Mouse (Mus musculus) adrenal gland, postnatal 4 days (tissue): ENCODE data around the gene Sptbn1. TPM values are rescaled to one million over a fixed set of nuclear protein-coding genes. Genes with fewer than 3 reads are reported as not detected.

Experiments
- DNase-seq, 2 experiments: peaks; one replicate each; pipeline ENCODE4 v3.0.0; 2021 to 2022; ENCODE audit warnings: low spot score in 2 of 2, mixed read lengths in 2 of 2
- long read RNA-seq, 2 experiments: library from polyadenylated mRNA; stranded (forward); transcript quantifications; one replicate each; pipeline ENCODE4 v2.0.0; 2021
- total RNA-seq, 2 experiments: library from RNA; stranded (reverse); gene quantifications; 2 replicates each; pipeline ENCODE4 v1.2.3; 2021

Sptbn1 gene
- total RNA-seq = 100 to 1,000 TPM; 275 to 318 TPM
- long read RNA-seq, experiment 1, partial matches to known transcripts = 22 of 26 reads
- long read RNA-seq, experiment 1, other reads (novel, unspliced or antisense) = 2 of 26 reads
- long read RNA-seq, experiment 2, full-length matches to known transcripts = 11 of 87 reads
- long read RNA-seq, experiment 2, partial matches to known transcripts = 66 of 87 reads
- long read RNA-seq, experiment 2, other reads (novel, unspliced or antisense) = 10 of 87 reads

DNA sequence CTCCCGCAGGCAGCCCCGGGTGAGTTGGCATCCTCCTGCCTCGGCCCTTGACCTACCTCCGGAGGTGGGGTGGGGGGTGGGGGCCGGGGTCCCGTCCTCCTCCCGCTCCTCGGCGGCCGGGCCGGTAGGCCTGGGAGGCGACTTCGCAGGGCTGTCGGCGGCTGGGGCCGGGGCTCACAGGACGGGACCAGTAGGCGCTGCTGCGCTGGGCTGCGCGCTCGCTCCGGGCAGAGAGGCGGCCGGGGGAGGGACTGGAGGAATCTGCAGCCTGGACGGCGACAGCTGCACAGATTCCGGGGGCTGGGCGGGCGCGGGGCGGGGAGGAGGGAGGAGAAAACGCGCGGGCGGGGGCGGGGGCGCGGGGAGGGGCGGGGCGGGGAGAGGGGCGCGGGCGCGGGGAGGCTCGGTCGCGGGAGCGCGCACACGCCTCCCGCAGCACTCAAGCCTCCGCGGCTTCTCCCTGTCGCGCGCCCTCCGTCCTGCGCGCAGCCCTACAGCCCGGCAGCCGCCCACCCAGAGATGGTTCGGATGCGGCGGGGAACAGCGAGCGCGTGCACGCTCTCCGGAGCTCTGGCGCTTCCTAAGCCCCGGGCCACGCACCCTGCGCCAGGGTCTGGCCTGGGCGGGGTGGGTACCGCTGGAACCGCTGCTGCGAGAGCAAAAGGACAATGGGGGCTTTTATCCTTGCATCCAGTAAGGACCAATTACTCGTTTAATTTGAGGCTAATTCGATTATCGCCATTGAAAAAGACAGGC, at the start of gene Sptbn1:
Sptbn1 (minus strand) TSS at position 284 of the 756 bp plus-strand sequence.
- DNase-seq = peak; percentile 67 to 75

DNA sequence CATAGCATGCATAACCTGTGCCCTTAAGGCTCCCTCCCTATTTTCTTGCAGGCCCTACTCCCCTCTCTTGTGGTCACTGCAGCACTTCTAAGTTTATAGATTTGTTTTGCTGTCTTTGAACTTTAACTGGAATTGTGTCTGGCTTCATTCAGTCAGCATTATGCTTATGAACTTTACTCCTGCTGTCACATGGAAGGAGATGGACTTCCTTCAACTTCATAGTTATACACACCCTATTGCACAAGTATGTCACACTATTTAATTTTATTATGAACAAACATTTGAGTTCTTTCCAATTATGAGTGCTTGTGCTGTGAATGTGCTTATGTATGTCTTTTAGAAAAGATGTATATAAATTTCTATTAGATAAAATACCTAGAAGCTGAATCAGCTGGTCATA, 26.3 kb upstream of the Sptbn1 start:
- DNase-seq = no peak

- DNase-seq = no peak
Observed at GRCm38 (mm10) chr11:30292221-30293160, 24.5 kb upstream of the Sptbn1 start.

DNA sequence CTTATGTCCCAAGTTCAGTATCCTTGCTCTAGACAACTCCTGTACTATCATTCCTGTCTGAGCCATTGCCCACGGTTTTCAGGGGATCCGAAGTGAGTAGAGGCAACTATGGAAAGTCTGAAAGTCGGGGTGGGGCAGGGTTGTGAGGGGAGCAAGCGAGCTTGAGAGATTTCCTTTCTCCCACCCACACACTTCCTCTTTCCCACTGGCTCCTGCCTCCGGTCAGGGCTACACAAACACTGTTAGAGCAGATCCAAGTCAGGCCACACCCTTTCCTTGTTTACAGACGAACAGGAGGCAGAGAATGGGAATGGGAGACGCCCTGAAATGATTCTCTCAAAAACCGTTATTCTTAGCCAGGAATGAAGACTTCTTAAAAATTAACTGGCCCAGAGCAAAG, 23.2 kb upstream of the Sptbn1 start:
- DNase-seq = no peak

DNA sequence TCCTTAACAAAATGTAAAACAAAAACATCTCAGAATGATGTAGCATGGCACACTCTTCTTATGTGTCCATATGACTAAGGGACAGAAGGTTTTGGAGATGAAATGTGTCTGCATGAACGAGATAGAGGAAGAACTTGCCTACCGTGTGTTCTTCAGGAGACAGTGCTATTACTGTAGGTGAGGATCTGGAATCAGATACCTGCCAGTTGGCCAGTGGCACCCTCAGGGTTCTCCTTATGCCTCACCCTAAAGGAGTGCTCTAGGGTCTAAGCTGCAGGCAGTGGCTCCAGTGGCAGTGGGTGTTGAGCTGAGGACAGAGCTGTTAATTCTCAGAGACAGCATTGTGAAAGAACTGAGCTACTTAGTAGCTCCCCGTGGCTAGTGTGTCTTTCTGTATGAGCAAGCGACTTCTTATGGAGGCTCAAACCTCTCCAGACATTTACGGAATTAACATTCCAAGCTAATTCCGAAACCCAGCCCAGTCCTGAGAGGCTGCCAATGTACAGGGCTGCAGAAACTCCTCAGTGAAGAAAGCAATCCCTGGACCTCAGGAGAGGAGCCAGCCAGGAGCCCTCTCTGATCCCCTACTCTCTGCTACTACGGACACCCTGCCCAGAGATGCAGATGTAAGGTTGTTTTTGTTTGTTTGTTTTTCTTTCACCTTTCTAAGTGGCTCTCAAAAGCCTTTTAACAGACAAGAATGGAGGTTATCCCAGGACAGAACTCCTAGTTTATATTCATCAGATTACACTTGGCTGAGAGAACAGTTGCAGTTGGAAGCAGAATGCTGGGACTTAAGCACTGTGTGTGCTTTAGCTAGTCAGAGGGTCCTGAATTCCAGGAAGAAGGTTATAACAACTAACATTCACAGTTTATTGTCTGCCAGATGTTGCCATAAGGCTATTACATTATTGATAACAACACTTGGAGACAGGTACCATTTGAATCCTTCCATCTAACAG, 21.8 kb upstream of the Sptbn1 start:
- DNase-seq = no peak

- no peak for DNase-seq
Observed at GRCm38 (mm10) chr11:30288075-30288474, 20.1 kb upstream of the Sptbn1 start.

GRCm38 (mm10) chr11:30283710-30284109, 15.7 kb upstream of the Sptbn1 start:
- no peak for DNase-seq

- DNase-seq = no peak
Observed at GRCm38 (mm10) chr11:30281096-30281495, 13.1 kb upstream of the Sptbn1 start.

GRCm38 (mm10) chr11:30279278-30279677, 11.3 kb upstream of the Sptbn1 start:
- DNase-seq = no peak

GRCm38 (mm10) chr11:30275436-30276031, 7.6 kb upstream of the Sptbn1 start:
- no peak for DNase-seq

DNA sequence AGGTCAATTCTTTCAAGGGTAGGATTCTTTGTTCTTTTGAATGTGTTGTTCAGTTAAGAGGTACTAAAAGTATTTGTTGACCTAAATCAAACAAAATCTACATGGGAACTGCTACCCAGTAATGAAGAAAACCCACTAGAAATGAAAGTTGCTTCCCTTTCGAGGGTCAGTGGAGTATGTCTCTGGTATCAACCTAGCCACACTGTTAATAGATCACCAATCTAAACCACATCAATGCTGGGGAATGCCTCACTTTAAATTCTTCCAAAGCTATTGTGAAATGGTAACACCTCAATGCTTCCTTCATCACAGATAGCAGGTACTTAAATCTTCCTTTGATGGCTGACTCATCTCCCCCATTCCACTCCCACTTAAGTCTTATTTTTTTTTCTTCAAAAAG, 1.5 kb upstream of the Sptbn1 start:
- no peak for DNase-seq

DNA sequence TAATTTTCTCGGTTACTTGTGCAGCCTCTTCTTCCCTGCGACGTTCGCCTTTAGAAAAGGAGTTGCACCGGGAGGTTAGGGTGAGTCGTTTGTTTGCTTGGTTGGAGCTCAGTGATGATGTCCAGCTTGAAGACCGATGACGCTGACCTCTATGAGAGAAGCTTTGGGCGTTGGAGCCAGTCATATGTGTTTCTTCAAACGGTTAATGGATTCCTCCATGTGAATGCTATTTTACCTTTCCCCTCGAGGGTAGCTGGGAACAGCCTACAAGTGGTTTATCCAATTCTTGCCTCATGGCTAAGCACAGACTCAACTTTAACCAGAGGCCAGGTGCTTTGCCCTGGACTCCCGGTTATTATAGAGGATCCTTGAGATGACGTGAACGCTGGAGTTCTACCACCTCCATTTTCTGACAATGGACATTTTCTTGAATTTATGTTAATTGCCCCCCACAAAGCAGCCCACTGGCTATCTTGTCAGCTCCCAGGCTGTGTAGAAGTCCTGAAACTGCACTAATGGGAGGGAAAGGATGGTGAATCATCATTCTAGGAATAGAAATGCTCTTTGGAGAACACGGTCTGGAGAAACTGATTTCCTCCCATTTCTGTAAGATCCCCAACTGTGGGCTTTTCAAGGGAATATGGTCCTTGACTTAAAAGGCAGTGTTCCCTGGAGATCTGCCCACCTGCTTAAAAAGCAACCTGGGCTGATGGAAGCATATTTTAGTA, 837 bp upstream of the Sptbn1 start:
- DNase-seq = no peak

- peak in 1 of 2 experiments; percentile 20 for DNase-seq
Observed at GRCm38 (mm10) chr11:30267036-30267891, 711 bp downstream of the Sptbn1 start.

GRCm38 (mm10) chr11:30266691-30267035, 1.3 kb downstream of the Sptbn1 start:
- no peak for DNase-seq

- DNase-seq = no peak
Observed at GRCm38 (mm10) chr11:30265666-30266065, 2.3 kb downstream of the Sptbn1 start.

DNA sequence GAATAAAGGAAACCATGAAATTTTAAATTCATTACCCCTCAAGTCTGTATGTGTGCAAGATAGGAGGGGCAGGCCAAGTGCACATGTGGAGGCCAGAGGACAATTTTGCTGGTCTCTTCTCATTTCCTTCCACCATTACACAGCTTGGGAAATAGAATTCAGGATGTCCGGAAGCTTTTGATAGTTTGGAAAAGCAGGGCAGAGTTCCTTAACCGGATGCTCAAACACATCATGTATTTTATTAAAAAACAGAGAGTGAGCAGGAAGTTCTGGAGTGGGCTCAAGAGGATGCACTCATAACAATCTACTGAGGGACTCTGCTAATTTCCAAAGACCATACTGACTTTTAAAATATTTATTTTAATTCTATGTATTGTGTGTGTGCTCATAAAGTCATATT, 4.3 kb downstream of the Sptbn1 start:
- DNase-seq = no peak

DNA sequence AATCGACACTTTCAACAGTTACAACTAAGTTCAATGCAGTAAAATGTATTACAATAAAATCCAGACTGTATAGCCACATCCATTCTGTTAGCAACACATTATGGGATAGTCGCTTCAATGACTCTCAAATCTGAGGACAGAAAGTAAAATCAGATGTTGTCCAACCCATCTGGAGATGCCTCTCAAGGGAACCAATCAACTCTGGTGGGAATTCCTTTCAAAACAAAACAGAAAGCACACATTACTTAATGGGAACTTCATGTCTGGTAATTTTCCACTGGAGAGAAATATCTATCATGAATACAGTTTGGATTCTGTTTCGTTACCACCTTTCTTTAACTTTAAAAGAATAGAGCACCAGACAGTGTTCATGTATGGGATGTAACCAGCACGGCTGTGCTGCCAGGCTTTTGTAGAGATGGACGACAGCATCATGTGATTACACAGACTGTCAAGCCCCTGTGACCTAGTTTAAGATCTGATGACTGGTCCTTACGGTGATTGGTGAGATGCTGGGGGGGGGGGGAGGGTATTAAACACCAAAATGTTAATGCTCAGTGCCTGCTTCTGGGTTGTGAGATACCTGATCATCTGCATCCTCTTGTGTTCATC, 9.1 kb downstream of the Sptbn1 start:
- DNase-seq = no peak

DNA sequence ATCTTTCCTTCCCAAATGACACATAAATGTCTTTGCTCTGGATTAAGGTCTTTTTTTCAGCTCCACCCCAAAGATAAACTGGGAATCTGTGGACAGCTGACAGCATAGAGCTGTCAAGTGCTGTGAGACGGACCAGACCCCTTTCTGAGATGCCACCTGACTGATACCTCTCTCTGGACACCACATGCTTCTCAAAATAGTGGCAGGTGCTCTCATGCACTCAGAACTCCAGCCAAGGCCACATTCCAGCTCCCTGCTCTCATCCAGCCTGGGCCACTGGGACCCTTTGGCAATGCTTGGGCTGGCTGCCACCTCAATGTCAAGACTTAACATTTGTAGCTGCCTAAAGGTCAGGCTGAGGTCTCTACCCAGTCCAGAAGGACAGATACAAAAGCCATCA, 10.2 kb downstream of the Sptbn1 start:
- no peak for DNase-seq
